Mouse (Mus musculus) brain, embryonic 14.5 days (tissue): ENCODE data around the gene Retreg1.

Experiments used
- CTCF ChIP-seq: fragments of 200-500 bp; IDR thresholded peaks from 2 replicates; pipeline ENCODE4 v1.5.1; 2012; ENCODE audit warnings: inconsistent platforms, mild to moderate bottlenecking, moderate library complexity, borderline replicate concordance; ENCODE audit not compliant: insufficient read depth, insufficient read length; ENCODE audit errors: extremely low read depth
- POLR2A ChIP-seq: fragments of 200-500 bp; IDR thresholded peaks from 2 replicates; pipeline ENCODE4 v1.6.1; 2012; ENCODE audit warnings: mild to moderate bottlenecking, inconsistent platforms, borderline replicate concordance; ENCODE audit not compliant: poor library complexity, insufficient read depth, insufficient read length, severe bottlenecking; ENCODE audit errors: extremely low read depth

GRCm38 (mm10) chr15:25830426-25830825 is 12.6 kb upstream of the Retreg1 start:
- TF ChIP-seq POLR2A (no peak), CTCF (no peak)
